Mouse (Mus musculus) embryonic facial prominence, embryonic 13.5 days (tissue): ENCODE measurements around the gene Fbxo8. TPM values are rescaled to one million over a fixed set of nuclear protein-coding genes. Genes with fewer than 3 reads are reported as not detected.
A peak's percentile ranks its signal among the peaks of the same experiment; 100 is the strongest.

Source experiments
- ATAC-seq: fragments of 200-750 bp; cut with Nextera tagmentation; 2 replicates; pipeline ENCODE4 v1.8.0; 2017; ENCODE audit warnings: low read depth; ENCODE audit not compliant: insufficient number of reproducible peaks, insufficient read depth, low FRiP score, low TSS enrichment
- H3K27ac ChIP-seq: fragments of 300-500 bp; sonication (generic); 2 replicates; pipeline ENCODE4 v1.5.1; 2015; ENCODE audit warnings: moderate library complexity, mild to moderate bottlenecking, inconsistent platforms
- H3K27me3 ChIP-seq: fragments of 300-500 bp; sonication (generic); 2 replicates; pipeline ENCODE4 v1.6.1; 2015; ENCODE audit warnings: mild to moderate bottlenecking, inconsistent platforms
- H3K36me3 ChIP-seq: fragments of 300-500 bp; sonication (generic); 2 replicates; pipeline ENCODE4 v1.6.1; 2015; ENCODE audit warnings: mild to moderate bottlenecking, inconsistent platforms
- H3K4me1 ChIP-seq: fragments of 300-500 bp; sonication (generic); 2 replicates; pipeline ENCODE4 v1.6.1; 2015; ENCODE audit warnings: inconsistent platforms
- H3K4me2 ChIP-seq: fragments of 300-500 bp; sonication (generic); 2 replicates; pipeline ENCODE4 v1.6.1; 2015; ENCODE audit warnings: moderate library complexity, mild to moderate bottlenecking, inconsistent platforms
- H3K4me3 ChIP-seq: fragments of 300-500 bp; sonication (generic); 2 replicates; pipeline ENCODE4 v1.5.1; 2015; ENCODE audit warnings: mild to moderate bottlenecking, inconsistent platforms
- H3K9ac ChIP-seq: fragments of 300-500 bp; sonication (generic); 2 replicates; pipeline ENCODE4 v1.6.1; 2015; ENCODE audit warnings: mild to moderate bottlenecking, inconsistent platforms
- H3K9me3 ChIP-seq: fragments of 300-500 bp; sonication (generic); 2 replicates; pipeline ENCODE4 v1.6.1; 2016; ENCODE audit warnings: inconsistent platforms
- WGBS: fragments of 180-500 bp; shearing (Covaris S2); methylation state at CpG from one replicate; pipeline ENCODE4 v1.1.7; 2015; ENCODE audit warnings: mixed read lengths; 5-methylcytosine and 5-hydroxymethylcytosine counted together
- polyA plus RNA-seq: library from polyadenylated mRNA; unstranded; fragments of >200 nt; fragmentation: Nextera tagmentation; extraction: Ambion mirVana; gene quantifications from 2 replicates; pipeline ENCODE4 v1.2.1, GENCODE M21; 2015

Fbxo8 gene
- polyA plus RNA-seq: 37.0 and 42.3 TPM in 2 replicates

DNA sequence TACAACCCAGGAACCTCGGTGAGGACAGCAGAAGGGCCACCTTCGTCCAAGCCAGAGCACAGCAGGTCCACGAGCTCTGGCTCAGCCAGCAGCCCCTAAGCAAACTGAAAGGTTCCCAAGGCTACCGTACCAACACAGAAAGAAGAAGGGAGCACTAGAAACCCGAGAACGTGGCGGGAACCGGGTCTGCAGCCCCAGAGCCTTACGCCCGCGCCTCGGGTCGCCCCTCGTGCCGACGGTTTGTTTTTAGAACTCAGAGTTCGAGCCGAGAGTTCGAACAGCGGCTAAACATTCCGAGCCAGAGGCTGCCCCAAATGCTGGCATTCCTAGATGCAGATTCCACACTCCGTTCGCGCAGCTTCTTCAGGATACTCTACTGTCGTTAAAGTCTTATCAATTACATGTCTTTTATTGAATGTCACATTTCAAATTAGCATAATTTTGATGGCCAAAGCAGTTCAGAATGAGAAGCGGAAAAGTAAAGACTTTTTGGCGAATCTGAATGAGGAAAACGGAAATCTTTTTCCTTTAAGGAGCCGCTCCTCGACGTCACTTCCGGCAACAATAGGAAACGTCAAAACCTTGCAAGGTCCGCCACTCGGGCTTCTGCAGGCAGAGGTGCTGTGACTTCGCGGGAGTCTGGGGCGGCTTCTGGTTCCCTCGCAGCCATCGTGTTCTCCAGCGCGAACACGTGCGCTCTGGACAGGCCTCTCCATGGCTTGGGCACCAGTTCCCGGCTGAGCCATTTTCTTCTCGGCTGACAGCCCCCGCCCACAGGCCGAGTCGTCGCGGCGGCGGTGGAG lies at the start of gene Fbxo8, which contains the start of gene Cep44:
TSS of gene Fbxo8 (plus strand) at position 533 of the 803 bp plus-strand sequence.
TSS of gene Cep44 (minus strand) at position 490 of the 803 bp plus-strand sequence.
- H3K9ac ChIP-seq: peak within 1 kb of the TSS; percentile 89
- H3K4me3 ChIP-seq: peak within 1 kb of the TSS; percentile 87
- H3K27me3 ChIP-seq: no peaks in the 10 kb centered on the region
- H3K9me3 ChIP-seq: no peaks in the 10 kb centered on the region
- peak within 1 kb of the TSS; percentile 68 for H3K4me2 ChIP-seq
- H3K4me1 ChIP-seq: peaks cover 12% of the 10 kb centered on the region
- H3K36me3 ChIP-seq: peaks cover 2% of the 10 kb centered on the region; the same call in 1 of the 2 replicates
- WGBS: under 1% methylated on average over 53 of the region's 53 CpGs
- peak; percentile 82 for ATAC-seq
- H3K27ac ChIP-seq: peak within 1 kb of the TSS; percentile 89

DNA sequence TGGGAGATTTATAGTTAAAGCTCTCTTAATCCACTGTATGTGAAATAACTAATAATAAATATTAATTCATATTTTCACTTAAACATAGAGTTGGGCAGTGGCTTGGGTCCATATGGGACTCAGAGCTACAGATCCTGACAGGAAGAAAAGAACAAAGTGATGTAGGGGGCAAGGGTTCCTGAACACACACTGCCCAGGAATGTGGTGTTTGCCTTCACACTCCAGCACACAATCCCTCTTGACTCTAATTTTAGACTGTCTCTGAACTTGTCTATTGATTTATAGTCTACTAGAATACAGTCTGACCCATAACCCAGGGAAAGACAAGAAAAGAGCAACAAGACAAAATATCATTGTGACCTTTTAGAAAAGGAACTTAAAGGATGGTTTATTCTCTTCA lies 49.0 kb upstream of the Fbxo8 start:
- no peak for ATAC-seq

DNA sequence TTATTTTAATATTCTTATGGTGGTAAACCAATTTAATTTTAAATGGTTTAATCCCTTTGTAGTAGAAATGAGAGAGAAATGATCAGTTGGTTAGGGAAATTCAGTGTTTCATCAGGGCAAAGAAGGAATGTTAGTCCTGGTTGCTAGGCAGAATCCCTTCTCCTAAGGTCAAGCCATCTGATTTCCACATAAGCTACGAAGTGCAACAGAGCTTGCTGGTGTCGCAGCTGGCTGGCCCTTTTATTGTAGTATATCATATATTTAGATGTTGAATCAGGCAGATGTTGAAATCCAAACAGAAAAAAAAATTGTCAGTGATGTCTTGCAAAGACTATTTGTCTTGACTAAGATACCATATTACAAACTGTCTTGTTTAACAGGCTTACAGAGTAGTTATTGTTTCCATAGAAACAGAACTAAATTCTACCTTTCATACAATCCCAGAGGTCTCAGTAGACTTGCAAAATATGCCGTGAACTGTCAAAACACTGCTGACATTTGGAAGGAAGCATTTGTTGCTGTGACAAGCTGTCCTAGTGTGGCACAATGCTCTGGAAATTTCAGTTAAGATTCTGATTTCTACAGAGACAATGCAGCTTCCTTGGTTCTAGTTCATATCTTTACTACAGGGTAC lies 42.5 kb upstream of the Fbxo8 start:
- H3K4me2 ChIP-seq: no peak overlapping the region
- no peaks in the 10 kb centered on the region for H3K4me1 ChIP-seq
- H3K9ac ChIP-seq: no peak overlapping the region
- no peak overlapping the region for H3K4me3 ChIP-seq
- WGBS: 67% methylated on average over 3 of the region's 3 CpGs
- no peak overlapping the region for H3K27ac ChIP-seq
- H3K9me3 ChIP-seq: no peaks in the 10 kb centered on the region
- no peaks in the 10 kb centered on the region for H3K27me3 ChIP-seq
- no peaks in the 10 kb centered on the region for H3K36me3 ChIP-seq
- ATAC-seq: no peak

More for the DNA sequence above, 49.0 kb upstream of the Fbxo8 start:
- no peaks in the 10 kb centered on the region for H3K36me3 ChIP-seq
- no peak overlapping the region for H3K27ac ChIP-seq
- H3K9ac ChIP-seq: no peak overlapping the region
- no peak overlapping the region for H3K4me2 ChIP-seq
- no peaks in the 10 kb centered on the region for H3K9me3 ChIP-seq
- no peaks in the 10 kb centered on the region for H3K27me3 ChIP-seq
- no peaks in the 10 kb centered on the region for H3K4me1 ChIP-seq
- no peak overlapping the region for H3K4me3 ChIP-seq

DNA sequence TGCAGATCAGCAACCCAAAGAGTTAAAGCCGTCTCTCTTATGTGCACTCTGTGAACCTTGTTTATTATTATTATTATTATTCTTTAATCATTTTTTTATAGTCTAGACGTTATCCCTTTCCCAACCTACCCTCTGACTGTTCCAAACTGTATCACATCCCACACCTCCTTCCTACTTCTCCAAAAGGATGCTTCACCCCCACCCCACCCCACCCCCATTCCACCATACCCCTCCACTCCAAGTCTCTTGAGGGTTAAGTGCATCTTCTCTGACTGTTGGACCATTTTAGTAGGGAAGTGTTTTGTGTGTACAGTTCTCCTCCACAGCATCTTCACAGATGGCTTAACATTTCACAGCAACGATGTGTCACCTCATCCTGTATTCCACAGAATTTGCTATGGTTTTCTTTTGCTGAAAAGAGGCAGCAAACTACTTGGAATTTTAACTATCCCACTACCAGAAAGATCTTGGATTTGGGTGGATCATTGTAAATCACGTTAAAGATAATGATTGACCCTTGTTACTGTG lies 41.9 kb upstream of the Fbxo8 start:
- no peaks in the 10 kb centered on the region for H3K4me1 ChIP-seq
- H3K36me3 ChIP-seq: no peaks in the 10 kb centered on the region
- ATAC-seq: no peak
- no peak overlapping the region for H3K4me3 ChIP-seq
- WGBS: 77% methylated on average over 4 of the region's 4 CpGs
- no peaks in the 10 kb centered on the region for H3K9me3 ChIP-seq
- no peak overlapping the region for H3K4me2 ChIP-seq
- H3K27me3 ChIP-seq: no peaks in the 10 kb centered on the region
- no peak overlapping the region for H3K27ac ChIP-seq
- no peak overlapping the region for H3K9ac ChIP-seq

DNA sequence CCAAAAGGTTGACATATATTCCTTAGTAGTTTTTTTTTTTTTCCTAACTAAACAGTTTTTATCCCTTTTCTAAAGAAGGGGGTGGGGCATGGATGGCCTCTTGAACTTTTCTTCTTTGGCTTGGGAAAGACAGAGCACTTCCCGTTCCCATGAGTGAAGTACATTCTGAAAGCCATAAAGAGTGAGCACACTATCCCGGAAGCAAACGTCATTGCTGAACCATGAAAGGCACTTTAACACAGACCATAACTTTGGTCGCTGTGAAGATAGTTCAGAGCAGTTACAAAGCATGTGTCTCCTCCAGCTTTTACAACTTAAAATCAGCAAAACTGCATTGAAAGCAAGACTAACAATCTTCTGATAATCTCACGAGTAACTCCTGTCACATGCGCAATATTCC lies 32.0 kb upstream of the Fbxo8 start:
- H3K4me3 ChIP-seq: no peak overlapping the region
- no peak overlapping the region for H3K9ac ChIP-seq
- no peak for ATAC-seq
- H3K27ac ChIP-seq: no peak overlapping the region
- H3K36me3 ChIP-seq: no peaks in the 10 kb centered on the region
- H3K27me3 ChIP-seq: no peaks in the 10 kb centered on the region
- no peak overlapping the region for H3K4me2 ChIP-seq
- no peaks in the 10 kb centered on the region for H3K9me3 ChIP-seq
- WGBS: 68% methylated on average over 6 of the region's 6 CpGs
- H3K4me1 ChIP-seq: no peaks in the 10 kb centered on the region

DNA sequence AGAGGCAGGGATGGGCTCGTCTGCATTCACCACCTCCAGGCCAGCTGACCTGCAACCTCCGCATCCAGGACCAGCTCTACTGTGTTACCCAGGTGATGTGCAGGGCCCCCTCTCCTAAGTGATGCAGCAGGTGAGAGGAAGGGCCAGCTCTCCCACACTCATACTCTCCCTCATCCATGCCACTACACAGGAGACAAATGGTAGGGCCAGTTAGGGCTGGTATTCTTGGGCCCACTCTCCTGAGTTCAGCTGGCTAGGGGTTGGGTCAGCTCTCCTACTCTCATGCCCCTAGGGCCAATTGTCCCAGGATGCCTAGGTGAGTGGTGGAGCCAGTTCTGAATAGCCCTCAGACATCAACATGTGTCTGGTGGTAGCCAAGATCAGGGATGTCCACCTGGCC lies 30.6 kb upstream of the Fbxo8 start:
- H3K9me3 ChIP-seq: no peaks in the 10 kb centered on the region
- no peak overlapping the region for H3K4me2 ChIP-seq
- no peaks in the 10 kb centered on the region for H3K4me1 ChIP-seq
- H3K9ac ChIP-seq: no peak overlapping the region
- H3K27me3 ChIP-seq: no peaks in the 10 kb centered on the region
- no peak overlapping the region for H3K4me3 ChIP-seq
- ATAC-seq: no peak
- no peak overlapping the region for H3K27ac ChIP-seq
- no peaks in the 10 kb centered on the region for H3K36me3 ChIP-seq
- 80% methylated on average over 2 of the region's 2 CpGs for whole genome bisulfite sequencing

DNA sequence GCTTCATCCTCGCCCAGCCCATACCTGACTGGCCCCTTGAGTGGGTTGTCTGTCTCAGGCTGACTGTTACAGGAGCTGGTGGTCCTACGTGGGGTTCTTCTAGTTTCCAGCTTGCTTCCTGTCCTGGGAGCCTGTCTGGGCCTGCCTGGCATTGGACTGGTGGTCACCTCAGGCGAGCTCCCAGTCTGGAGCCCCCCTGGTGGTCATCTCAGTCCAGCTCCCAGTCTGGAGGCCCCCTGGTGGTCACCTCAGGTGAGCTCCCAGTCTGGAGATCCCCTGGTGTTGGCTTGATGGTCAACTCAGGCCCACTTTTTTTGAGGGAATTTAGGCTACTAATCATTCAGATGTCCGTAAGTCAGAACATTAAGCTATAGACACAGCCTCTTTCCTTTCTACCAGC lies 29.8 kb upstream of the Fbxo8 start:
- no peaks in the 10 kb centered on the region for H3K36me3 ChIP-seq
- H3K27ac ChIP-seq: no peak overlapping the region
- WGBS: 73% methylated on average over 4 of the region's 4 CpGs
- H3K9me3 ChIP-seq: no peaks in the 10 kb centered on the region
- H3K4me1 ChIP-seq: no peaks in the 10 kb centered on the region
- ATAC-seq: no peak
- H3K4me3 ChIP-seq: no peak overlapping the region
- H3K4me2 ChIP-seq: no peak overlapping the region
- no peak overlapping the region for H3K9ac ChIP-seq
- H3K27me3 ChIP-seq: no peaks in the 10 kb centered on the region

DNA sequence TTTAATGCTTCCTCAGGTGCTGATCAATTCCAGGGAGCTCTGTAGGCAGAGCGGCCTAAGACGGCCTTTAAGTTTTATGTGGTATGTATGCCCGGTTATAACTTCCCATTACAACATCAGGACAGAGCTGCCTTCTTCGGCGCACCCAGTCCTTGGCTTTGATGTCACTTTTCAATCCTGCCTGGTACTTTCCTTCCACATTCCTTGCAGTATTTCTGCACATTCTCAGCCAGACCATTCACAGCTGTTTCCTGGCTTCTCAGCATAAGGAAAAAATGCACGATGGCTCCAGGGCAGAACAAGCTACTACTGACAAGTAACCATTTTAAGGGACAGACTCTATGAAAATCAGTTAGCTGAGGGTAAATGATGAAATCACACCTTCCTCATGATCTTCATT lies 22.0 kb upstream of the Fbxo8 start:
- peaks cover 5% of the 10 kb centered on the region; the same call in 1 of the 2 replicates for H3K36me3 ChIP-seq
- H3K27me3 ChIP-seq: no peaks in the 10 kb centered on the region
- no peaks in the 10 kb centered on the region for H3K9me3 ChIP-seq
- H3K4me2 ChIP-seq: no peak overlapping the region
- no peak overlapping the region for H3K27ac ChIP-seq
- H3K4me1 ChIP-seq: 0 out of 2 replicates have a peak, but pooled peaks cover 8% of the 10 kb centered on the region
- no peak overlapping the region for H3K4me3 ChIP-seq
- no peak overlapping the region for H3K9ac ChIP-seq
- no peak for ATAC-seq
- 43% methylated on average over 6 of the region's 6 CpGs for WGBS

DNA sequence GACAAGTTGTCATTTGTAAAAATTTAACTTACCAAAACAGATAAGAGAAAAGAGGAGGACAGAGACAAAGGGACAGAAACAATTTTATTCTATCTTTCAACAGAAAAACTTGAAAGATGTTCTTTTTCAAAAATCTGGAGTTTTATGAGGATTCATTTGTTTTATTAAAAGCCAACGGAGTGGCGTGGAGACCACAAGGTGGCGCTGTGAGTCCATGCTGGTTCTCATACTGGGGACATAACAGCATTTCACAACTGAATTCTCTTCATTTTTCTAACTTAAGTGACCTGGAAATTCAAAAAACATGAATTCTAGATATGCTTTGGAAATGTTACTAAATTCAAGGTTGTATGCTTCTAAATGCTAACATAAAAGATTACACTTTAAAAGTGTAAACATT lies 20.5 kb upstream of the Fbxo8 start:
- ATAC-seq: no peak
- no peaks in the 10 kb centered on the region for H3K9me3 ChIP-seq
- H3K27ac ChIP-seq: no peak overlapping the region
- no peaks in the 10 kb centered on the region for H3K27me3 ChIP-seq
- no peak overlapping the region for H3K9ac ChIP-seq
- H3K4me2 ChIP-seq: no peak overlapping the region
- peaks cover 9% of the 10 kb centered on the region for H3K36me3 ChIP-seq
- no peak overlapping the region for H3K4me3 ChIP-seq
- 0 out of 2 replicates have a peak, but pooled peaks cover 8% of the 10 kb centered on the region for H3K4me1 ChIP-seq
- whole genome bisulfite sequencing: 8% methylated on average over 3 of the region's 3 CpGs

DNA sequence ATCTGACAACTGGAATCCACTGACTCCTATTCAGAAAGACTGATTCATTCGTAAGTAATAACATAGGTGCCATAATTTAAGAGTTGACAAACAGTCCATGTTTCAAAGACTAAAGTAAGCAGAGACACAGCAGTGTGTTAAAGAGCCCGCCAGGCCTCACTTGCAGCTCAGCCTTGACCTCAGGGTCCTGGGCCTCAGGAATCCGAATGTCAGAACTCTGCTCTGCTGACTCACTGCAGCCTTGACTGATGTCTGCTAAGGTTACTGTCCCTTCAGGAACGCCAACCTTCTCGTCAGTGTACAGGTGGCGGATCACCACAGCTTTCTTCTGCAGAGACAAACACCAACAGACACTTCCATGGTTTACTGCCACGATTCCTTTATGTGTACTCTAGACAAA lies 10.2 kb upstream of the Fbxo8 start:
- WGBS: 91% methylated on average over 7 of the region's 7 CpGs
- H3K4me3 ChIP-seq: no peak overlapping the region
- no peak for ATAC-seq

DNA sequence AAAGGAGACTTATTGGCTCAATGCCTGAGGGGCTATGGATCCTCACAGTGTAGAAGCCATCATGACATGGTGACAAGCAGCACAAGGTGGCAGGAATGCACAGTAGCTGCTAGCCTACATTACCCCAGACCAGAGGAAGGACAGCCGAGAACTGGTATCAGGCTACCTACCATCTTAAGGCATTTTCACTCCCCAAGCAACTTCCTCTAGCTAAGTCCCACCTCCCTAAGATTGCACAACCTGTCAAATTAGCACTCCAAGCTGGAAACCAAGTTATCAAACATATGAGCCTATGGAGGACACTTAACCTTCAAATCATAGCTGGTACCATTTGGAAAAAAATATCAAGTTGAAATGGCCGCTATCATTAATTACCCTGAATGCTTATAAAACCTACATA lies 3.0 kb upstream of the Fbxo8 start:
- no peak for ATAC-seq
- WGBS: 90% methylated on average over 2 of the region's 2 CpGs
- Histone ChIP-seq H3K4me3 (no peak overlapping the region), H3K36me3 (peaks cover 19% of the 10 kb centered on the region), H3K4me1 (peaks cover 12% of the 10 kb centered on the region), H3K27ac (no peak overlapping the region), H3K4me2 (no peak overlapping the region), H3K9me3 (no peaks in the 10 kb centered on the region), H3K9ac (no peak overlapping the region), H3K27me3 (no peaks in the 10 kb centered on the region)

More for the DNA sequence above, 10.2 kb upstream of the Fbxo8 start:
- Histone ChIP-seq H3K4me1 (no peaks in the 10 kb centered on the region), H3K27me3 (no peaks in the 10 kb centered on the region), H3K4me2 (no peak overlapping the region), H3K27ac (no peak overlapping the region), H3K36me3 (peaks cover 65% of the 10 kb centered on the region), H3K9me3 (no peaks in the 10 kb centered on the region), H3K9ac (no peak overlapping the region)
